Mouse (Mus musculus) midbrain, embryonic 14.5 days (tissue): ENCODE measurements around the gene Plcb4. TPM values are rescaled to one million over a fixed set of nuclear protein-coding genes. Genes with fewer than 3 reads are reported as not detected.
"Not testable (repeated sequence)": the region's sequence is repeated elsewhere in the genome, so short reads cannot be mapped to it uniquely, and the experiment has no call there.

Source experiments
- ATAC-seq: fragments of 200-750 bp; cut with Nextera tagmentation; 2 replicates; pipeline ENCODE4 v1.8.0; 2017; ENCODE audit warnings: moderate number of reproducible peaks, moderate library complexity; ENCODE audit not compliant: low FRiP score, low TSS enrichment
- DNase-seq: peaks from one replicate; pipeline ENCODE4 v3.0.0-alpha.2; 2015
- H3K27ac ChIP-seq: fragments of 300-500 bp; sonication (generic); replicated peaks from 2 replicates; pipeline ENCODE4 v1.5.1; 2014; ENCODE audit warnings: mild to moderate bottlenecking, low read depth, low read length, moderate library complexity
- H3K27me3 ChIP-seq: fragments of 300-500 bp; sonication (generic); 2 replicates; pipeline ENCODE4 v1.6.1; 2014; ENCODE audit warnings: low read length, control low read depth, mixed read lengths; ENCODE audit not compliant: control insufficient read depth, insufficient read depth
- H3K36me3 ChIP-seq: fragments of 300-500 bp; sonication (generic); 2 replicates; pipeline ENCODE4 v1.6.1; 2014; ENCODE audit warnings: low read length, control low read depth; ENCODE audit not compliant: control insufficient read depth, insufficient read depth
- H3K4me1 ChIP-seq: fragments of 300-500 bp; sonication (generic); 2 replicates; pipeline ENCODE4 v1.6.1; 2014; ENCODE audit warnings: mild to moderate bottlenecking, antibody characterized with exemption, low read length, control low read depth; ENCODE audit not compliant: control insufficient read depth, insufficient read depth
- H3K4me2 ChIP-seq: fragments of 300-500 bp; sonication (generic); 2 replicates; pipeline ENCODE4 v1.6.1; 2014; ENCODE audit warnings: mild to moderate bottlenecking, low read length, moderate library complexity
- H3K4me3 ChIP-seq: fragments of 300-500 bp; sonication (generic); replicated peaks from 2 replicates; pipeline ENCODE4 v1.5.1; 2014; ENCODE audit warnings: low read depth, low read length
- H3K9ac ChIP-seq: fragments of 300-500 bp; sonication (generic); replicated peaks from 2 replicates; pipeline ENCODE4 v1.6.1; 2014; ENCODE audit warnings: mild to moderate bottlenecking, low read length, moderate library complexity
- H3K9me3 ChIP-seq: fragments of 300-500 bp; sonication (generic); 2 replicates; pipeline ENCODE4 v1.6.1; 2016; ENCODE audit warnings: low read length, control low read depth, mixed read lengths; ENCODE audit not compliant: control insufficient read depth
- WGBS: fragments of 180-500 bp; shearing (Covaris S2); extraction: QIAGEN DNeasy Blood & Tissue Kit; methylation state at CpG from one replicate; pipeline ENCODE4 v1.1.7; 2014; 5-methylcytosine and 5-hydroxymethylcytosine counted together
- polyA plus RNA-seq: library from polyadenylated mRNA; unstranded; fragments of >200 nt; fragmentation: Nextera tagmentation; extraction: Ambion mirVana; gene quantifications from 2 replicates; pipeline ENCODE4 v1.2.1, GENCODE M21; 2014

Gene Plcb4
- polyA plus RNA-seq, 1 experiment from 2014 or later: 52.4 TPM

DNA sequence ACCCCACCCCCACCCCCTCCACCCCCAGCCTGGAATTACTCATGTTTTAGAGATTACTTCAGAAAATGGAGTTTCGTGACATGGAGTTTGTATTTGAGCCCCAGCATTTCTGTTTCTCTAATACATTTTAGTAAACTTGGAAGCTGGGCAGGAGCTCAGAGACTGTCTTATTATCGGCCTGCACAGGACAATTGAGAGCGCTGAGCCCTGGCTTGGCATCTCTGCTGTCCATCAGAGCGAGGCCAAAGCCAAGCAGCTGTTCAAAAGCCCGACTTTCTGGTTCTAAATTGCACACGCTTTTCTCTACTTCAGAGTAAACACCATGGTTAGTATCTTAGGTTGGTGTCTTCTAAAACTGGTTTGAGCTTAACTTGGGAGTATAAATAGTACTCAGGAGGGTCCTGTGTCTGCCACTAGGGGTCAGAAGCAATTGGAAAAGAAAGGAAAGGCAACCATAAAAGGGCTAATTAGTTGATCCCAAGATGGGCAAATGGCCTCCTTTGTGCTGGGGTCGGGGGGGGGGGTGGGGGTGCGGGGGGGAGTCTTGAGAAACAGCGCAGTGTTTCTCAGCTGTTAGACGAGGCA lies 75.2 kb downstream of the Plcb4 start:
- Histone ChIP-seq H3K4me3 (no peak overlapping the region), H3K4me1 (peaks cover 10% of the 10 kb centered on the region; the same call in 1 of the 2 replicates), H3K4me2 (no peak overlapping the region), H3K27me3 (no peaks in the 10 kb centered on the region), H3K27ac (no peak overlapping the region), H3K9ac (no peak overlapping the region), H3K9me3 (no peaks in the 10 kb centered on the region), H3K36me3 (no peaks in the 10 kb centered on the region)
- ATAC-seq (no peak), DNase-seq (peak; percentile 40)
- WGBS: 34% methylated on average over 10 of the region's 10 CpGs

DNA sequence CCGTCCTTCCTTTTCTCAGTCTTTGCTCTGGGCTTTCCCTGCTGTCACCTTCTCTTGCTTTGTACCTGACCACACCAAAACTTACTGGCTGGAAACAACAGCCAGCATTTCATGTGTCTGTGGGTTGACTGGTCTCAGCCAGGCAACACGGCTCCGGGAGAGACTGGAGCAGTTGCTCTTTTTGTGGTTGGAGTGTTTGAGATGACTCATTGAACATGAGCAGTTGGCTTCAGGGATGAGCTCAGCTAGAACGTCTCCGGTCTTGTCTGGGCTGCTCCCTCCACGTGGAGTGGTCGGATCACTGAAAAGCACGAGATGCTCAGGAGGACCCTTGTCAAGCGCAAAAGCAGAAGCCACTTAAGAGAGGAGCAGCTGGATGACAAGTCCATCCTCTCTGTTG lies 78.7 kb downstream of the Plcb4 start:
- Histone ChIP-seq H3K4me2 (no peak overlapping the region), H3K36me3 (no peaks in the 10 kb centered on the region), H3K9ac (no peak overlapping the region), H3K4me3 (no peak overlapping the region), H3K27me3 (no peaks in the 10 kb centered on the region), H3K9me3 (no peaks in the 10 kb centered on the region), H3K27ac (no peak overlapping the region), H3K4me1 (peaks cover 13% of the 10 kb centered on the region)
- 91% methylated on average over 9 of the region's 9 CpGs for WGBS
- no peak for DNase-seq
- no peak for ATAC-seq

- H3K4me1 ChIP-seq: peaks cover 15% of the 10 kb centered on the region
- H3K27me3 ChIP-seq, H3K4me3 ChIP-seq, ATAC-seq, H3K27ac ChIP-seq, DNase-seq, H3K4me2 ChIP-seq, H3K9me3 ChIP-seq, H3K36me3 ChIP-seq, H3K9ac ChIP-seq: not testable (repeated sequence)
- 77% methylated on average over 7 of the region's 7 CpGs for WGBS
These were observed 79.4 kb downstream of the Plcb4 start for GRCm38 (mm10) chr2:135738022-135738780.

DNA sequence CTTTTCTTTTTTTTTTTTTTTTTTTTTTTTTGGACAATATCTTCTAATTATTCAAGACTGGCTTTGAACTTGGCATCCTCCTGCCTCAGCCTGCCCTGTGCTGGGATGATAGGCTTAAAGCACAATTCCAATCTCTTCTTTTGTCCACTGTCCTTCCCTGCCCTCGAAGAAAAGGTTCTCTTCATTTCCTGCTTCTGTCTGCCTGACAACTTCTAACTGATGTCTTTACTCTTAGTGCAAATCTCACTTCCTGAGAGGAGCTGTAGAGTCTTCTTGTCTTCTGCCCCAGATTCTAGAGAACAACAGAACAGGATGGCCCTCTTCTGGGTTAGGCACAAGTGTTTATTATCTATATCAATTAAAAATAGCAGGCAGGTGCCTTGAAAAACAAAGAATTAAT lies 80.1 kb downstream of the Plcb4 start:
- H3K36me3 ChIP-seq: no peaks in the 10 kb centered on the region
- WGBS: 67% methylated on average over 1 of the region's 1 CpGs
- no peaks in the 10 kb centered on the region for H3K27me3 ChIP-seq
- H3K9ac ChIP-seq: no peak overlapping the region
- H3K4me2 ChIP-seq: no peak overlapping the region
- H3K9me3 ChIP-seq: no peaks in the 10 kb centered on the region
- peaks cover 19% of the 10 kb centered on the region for H3K4me1 ChIP-seq
- no peak overlapping the region for H3K27ac ChIP-seq
- H3K4me3 ChIP-seq: no peak overlapping the region
- DNase-seq (no peak), ATAC-seq (no peak)

GRCm38 (mm10) chr2:135742954-135743700 lies 84.3 kb downstream of the Plcb4 start:
- WGBS: 24% methylated on average over 10 of the region's 10 CpGs
- H3K4me2 ChIP-seq: peak overlapping the region; percentile 34
- H3K9ac ChIP-seq: no peak overlapping the region
- H3K9me3 ChIP-seq: no peaks in the 10 kb centered on the region
- H3K4me3 ChIP-seq: no peak overlapping the region
- H3K36me3 ChIP-seq: no peaks in the 10 kb centered on the region
- peak; percentile 79; the same call in 1 of the 2 replicates for ATAC-seq
- H3K4me1 ChIP-seq: peaks cover 13% of the 10 kb centered on the region
- H3K27ac ChIP-seq: peak overlapping the region; percentile 69
- H3K27me3 ChIP-seq: no peaks in the 10 kb centered on the region
- peak; percentile 78 for DNase-seq

GRCm38 (mm10) chr2:135744711-135745110 lies 85.9 kb downstream of the Plcb4 start:
- ATAC-seq (peak; percentile 22; the same call in 1 of the 2 replicates), DNase-seq (no peak)
- Histone ChIP-seq H3K4me1 (peaks cover 13% of the 10 kb centered on the region), H3K4me2 (no peak overlapping the region), H3K9ac (no peak overlapping the region), H3K36me3 (no peaks in the 10 kb centered on the region), H3K9me3 (no peaks in the 10 kb centered on the region), H3K27me3 (no peaks in the 10 kb centered on the region), H3K27ac (no peak overlapping the region), H3K4me3 (no peak overlapping the region)
- 71% methylated on average over 8 of the region's 8 CpGs for WGBS

GRCm38 (mm10) chr2:135745126-135745525 lies 86.3 kb downstream of the Plcb4 start:
- 56% methylated on average over 7 of the region's 7 CpGs for WGBS
- H3K27me3 ChIP-seq: no peaks in the 10 kb centered on the region
- no peak overlapping the region for H3K4me2 ChIP-seq
- H3K27ac ChIP-seq: no peak overlapping the region
- H3K4me1 ChIP-seq: peaks cover 13% of the 10 kb centered on the region
- H3K9ac ChIP-seq: no peak overlapping the region
- ATAC-seq: no peak
- DNase-seq: peak; percentile 54
- H3K36me3 ChIP-seq: no peaks in the 10 kb centered on the region
- H3K9me3 ChIP-seq: no peaks in the 10 kb centered on the region
- H3K4me3 ChIP-seq: no peak overlapping the region

GRCm38 (mm10) chr2:135748441-135748840 lies 89.6 kb downstream of the Plcb4 start:
- Histone ChIP-seq H3K27me3 (no peaks in the 10 kb centered on the region), H3K4me3 (no peak overlapping the region), H3K9ac (no peak overlapping the region), H3K4me2 (no peak overlapping the region), H3K36me3 (no peaks in the 10 kb centered on the region), H3K9me3 (no peaks in the 10 kb centered on the region), H3K27ac (no peak overlapping the region), H3K4me1 (peaks cover 1% of the 10 kb centered on the region; the same call in 1 of the 2 replicates)
- 93% methylated on average over 5 of the region's 5 CpGs for WGBS
- no peak for DNase-seq
- no peak for ATAC-seq
